In genomic region chr13:94468551-94468950, GRCm38 (mm10) we compare ENCODE assay signal across 24 mouse cellular contexts.
A peak's percentile ranks its signal among the peaks of the same experiment; 100 is the strongest.
DNase-seq lines count a peak whose midpoint lies in the region; ATAC-seq lines count a peak whose summit lies in the region.
"Had no signal": no experiment of that assay in that cellular context is flagged by ENCODE, and none has a peak within 500 bp of the region (broad histone marks: within the 10 kb centered on the region; RNA-seq: fewer than 3 reads in every experiment).

No protein-coding gene starts in this region.

- ATAC-seq in inflammation-experienced regulatory T-cells, adult 6 months, result no peak
- ATAC-seq: activated CD4-positive, CD25-positive, alpha-beta regulatory T cell, adult 4 months; CD4-positive, CD25-positive, alpha-beta regulatory T cell, adult 4 months; Patski had no signal

- intact Hi-C loops in left cerebral cortex, postnatal 25 days (cut with DNase I), result no loop called here

- DNase-seq in 3T3-L1 (ENCODE audit: low read depth, low spot score), result peak; percentile 55
- peak; percentile 76 for DNase-seq in Muller cell, postnatal 12 days (ENCODE audit: inconsistent ontology term)
- DNase-seq in NIH3T3 (ENCODE audit: low read depth), result peak; percentile 14
- peak; percentile 19 for DNase-seq in adipocyte (ENCODE audit: low spot score)
- DNase-seq in left cerebral cortex, postnatal 25 days (ENCODE audit: low spot score in 2 of 2), result no peak
- no peak for DNase-seq in spleen, postnatal 10 days (ENCODE audit: low spot score in 2 of 2)
- no peak for DNase-seq in thymus, postnatal 25 days
- DNase-seq: adrenal gland, adult 2 months; adrenal gland, adult 8-10 months; adrenal gland, postnatal 10 days; adrenal gland, postnatal 14 days; adrenal gland, postnatal 25 days; adrenal gland, postnatal 36 days; B cell, adult 2 months; cerebellum, adult 11 months; cerebellum, adult 11-12 months; cerebellum, adult 18-20 months; cerebellum, adult 2 months; cerebellum, adult 8-10 months; cerebellum, adult 9-10 months had no signal

Comparison
In these comparisons a context has a peak if more than half of its experiments do, and no peak if none do; other contexts are left out.
1. DNase-seq: peak in 3T3-L1 (single experiment), Muller cell, postnatal 12 days (single experiment), NIH3T3 (single experiment) and adipocyte (single experiment); none in left cerebral cortex, postnatal 25 days (0 of 2), spleen, postnatal 10 days (0 of 2) and thymus, postnatal 25 days (single experiment).